ENCODE assay signal across 8 mouse cellular contexts in the genomic region with DNA sequence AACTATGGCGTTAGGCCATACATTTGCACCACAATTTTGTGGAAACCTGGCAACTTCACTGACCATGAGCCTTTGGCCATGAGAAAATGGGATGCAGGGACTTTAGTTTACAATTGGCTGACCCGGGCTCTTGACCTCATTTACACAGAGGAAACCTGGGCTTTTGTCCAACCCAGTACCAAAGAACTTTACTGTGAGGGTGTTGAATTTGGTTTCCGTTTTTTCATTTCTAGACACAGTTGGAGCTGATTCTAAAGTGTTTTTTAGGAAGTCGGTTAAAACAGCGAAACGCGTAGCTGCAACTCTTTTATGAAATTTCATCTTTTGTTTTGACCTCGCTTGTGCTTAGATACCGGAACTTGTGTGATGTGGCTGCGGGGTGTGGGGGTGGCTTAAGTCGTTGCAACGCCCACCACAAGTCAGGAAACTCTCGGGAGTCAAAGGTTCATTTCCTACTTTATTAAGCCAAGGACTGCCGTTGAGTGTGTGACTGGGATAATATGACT.
A peak's percentile ranks its signal among the peaks of the same experiment; 100 is the strongest.
DNase-seq lines count a peak whose midpoint lies in the region; ATAC-seq and TF ChIP-seq lines count a peak whose summit lies in the region.

No protein-coding gene starts in this region.

- no peak for TF ChIP-seq POLR2A in lung, adult 2 months (IDR thresholded peaks at IDR 0.05; ENCODE audit: borderline replicate concordance, extremely low read depth, low read depth, low read length)

- no peaks in the 10 kb centered on the region for H3K9me3 ChIP-seq in forebrain, embryonic 14.5 days (replicated peaks; ENCODE audit: control insufficient read depth, low read length)
- 0 out of 2 replicates have a peak, but pooled peaks cover 4% of the 10 kb centered on the region for H3K9me3 ChIP-seq in forebrain, embryonic 12.5 days

- H3K4me2 ChIP-seq in forebrain, embryonic 14.5 days (ENCODE audit: low read length): no peak overlapping the region
- H3K4me2 ChIP-seq in forebrain, embryonic 12.5 days: no peak overlapping the region

- ATAC-seq in forebrain, embryonic 14.5 days: no peak
- ATAC-seq in forebrain, embryonic 12.5 days (ENCODE audit: low FRiP score): no peak

- intact Hi-C loops in heart, postnatal 14 days (cut with DNase I): no loop called here

- H3K4me3 ChIP-seq in forebrain, embryonic 14.5 days (ENCODE audit: low read depth, low read length): no peak overlapping the region
- no peak overlapping the region for H3K4me3 ChIP-seq in forebrain, embryonic 12.5 days (replicated peaks)
- H3K4me3 ChIP-seq in lung, adult 2 months (replicated peaks; ENCODE audit: extremely low read depth, low read depth, low read length): peak overlapping the region; percentile 39

- no peak overlapping the region for H3K27ac ChIP-seq in forebrain, embryonic 14.5 days (ENCODE audit: low read depth, low read length)
- no peak overlapping the region; the same call in 1 of the 2 replicates for H3K27ac ChIP-seq in forebrain, embryonic 12.5 days

- no peak overlapping the region for H3K9ac ChIP-seq in forebrain, embryonic 14.5 days (ENCODE audit: low read length)
- no peak overlapping the region for H3K9ac ChIP-seq in forebrain, embryonic 12.5 days

- 86% methylated on average over 14 of the region's 14 CpGs for WGBS in forebrain, embryonic 14.5 days
- 78% methylated on average over 14 of the region's 14 CpGs for WGBS in forebrain, embryonic 12.5 days
- 28% methylated on average over 14 of the region's 14 CpGs for WGBS in lung, adult 2 months

- H3K36me3 ChIP-seq in forebrain, embryonic 14.5 days (ENCODE audit: control insufficient read depth, insufficient read depth, low read length): no peaks in the 10 kb centered on the region
- no peaks in the 10 kb centered on the region for H3K36me3 ChIP-seq in forebrain, embryonic 12.5 days (replicated peaks)

- no peak for TF ChIP-seq CTCF in lung, adult 2 months (IDR thresholded peaks at IDR 0.05; ENCODE audit: insufficient read depth, low read length)

- H3K4me1 ChIP-seq in forebrain, embryonic 14.5 days (ENCODE audit: control insufficient read depth, insufficient read depth, low read length): peaks cover 5% of the 10 kb centered on the region; the same call in 1 of the 2 replicates
- H3K4me1 ChIP-seq in forebrain, embryonic 12.5 days: peaks cover 23% of the 10 kb centered on the region
- H3K4me1 ChIP-seq in lung, adult 2 months (ENCODE audit: control insufficient read depth, insufficient read depth, low read length): peaks cover 3% of the 10 kb centered on the region; the same call in 1 of the 2 replicates

- DNase-seq in forebrain, embryonic 14.5 days (ENCODE audit: low spot score): peak; percentile 18
- peak; percentile 40 to 51 for DNase-seq in CD8-positive naive resting alpha-beta T cell, adult 2 months (ENCODE audit: low read depth in 2 of 2, low spot score in 2 of 2)
- peak; percentile 16 to 36 for DNase-seq in heart, postnatal 14 days
- DNase-seq in lung, adult 2 months: peak; percentile 6
- peak; percentile 61 to 67 for DNase-seq in thymus, postnatal 36 days
- no peak for DNase-seq in cerebellum, adult 9-11 months
- no peak for DNase-seq in layer of hippocampus, postnatal 10 days (ENCODE audit: low spot score in 2 of 2)

- H3K27me3 ChIP-seq in forebrain, embryonic 14.5 days (replicated peaks; ENCODE audit: control insufficient read depth, insufficient read depth, low read length): no peaks in the 10 kb centered on the region
- H3K27me3 ChIP-seq in forebrain, embryonic 12.5 days: no peaks in the 10 kb centered on the region

Comparison
In these comparisons a context has a peak if more than half of its experiments do, and no peak if none do; other contexts are left out.
1. DNase-seq: peak in forebrain, embryonic 14.5 days (single experiment), CD8-positive naive resting alpha-beta T cell, adult 2 months (2 of 2), heart, postnatal 14 days (2 of 2), lung, adult 2 months (single experiment) and thymus, postnatal 36 days (2 of 2); none in cerebellum, adult 9-11 months (single experiment) and layer of hippocampus, postnatal 10 days (0 of 2).